ENCODE assay signal across 8 mouse cellular contexts in genomic region chr6:66910493-66911435, GRCm38 (mm10). TPM values are rescaled to one million over a fixed set of nuclear protein-coding genes. Genes with fewer than 3 reads are reported as not detected.
A peak's percentile ranks its signal among the peaks of the same experiment; 100 is the strongest.
DNase-seq lines count a peak whose midpoint lies in the region; ATAC-seq and TF ChIP-seq lines count a peak whose summit lies in the region.

No protein-coding gene starts in this region.

- H3K4me1 ChIP-seq in hindbrain, embryonic 10.5 days (replicated peaks) = peaks cover 9% of the 10 kb centered on the region
- no peaks in the 10 kb centered on the region for H3K4me1 ChIP-seq in hindbrain, postnatal 0 days (ENCODE audit: insufficient read depth, low read length)
- peaks cover 11 to 22% of the 10 kb centered on the region in 2 experiments for H3K4me1 ChIP-seq in heart, embryonic 14.5 days (ENCODE audit: control insufficient read depth in 2 of 2, insufficient read depth in 2 of 2, low read length in 2 of 2)
- H3K4me1 ChIP-seq in stomach, embryonic 16.5 days (ENCODE audit: control insufficient read depth, insufficient read depth, low read length) = peaks cover 13% of the 10 kb centered on the region
- no peaks in the 10 kb centered on the region for H3K4me1 ChIP-seq in hindbrain, embryonic 12.5 days
- H3K4me1 ChIP-seq in midbrain, embryonic 13.5 days (replicated peaks) = no peaks in the 10 kb centered on the region

- H3K9me3 ChIP-seq in hindbrain, embryonic 10.5 days = no peaks in the 10 kb centered on the region
- H3K9me3 ChIP-seq in hindbrain, postnatal 0 days (ENCODE audit: low read length) = no peaks in the 10 kb centered on the region
- H3K9me3 ChIP-seq in heart, embryonic 14.5 days (ENCODE audit: control insufficient read depth, low read length) = no peaks in the 10 kb centered on the region
- no peaks in the 10 kb centered on the region for H3K9me3 ChIP-seq in stomach, embryonic 16.5 days (replicated peaks; ENCODE audit: control insufficient read depth, low read length)
- no peaks in the 10 kb centered on the region for H3K9me3 ChIP-seq in hindbrain, embryonic 12.5 days (replicated peaks)
- H3K9me3 ChIP-seq in midbrain, embryonic 13.5 days = no peaks in the 10 kb centered on the region

- H3K4me3 ChIP-seq in hindbrain, embryonic 10.5 days = no peak overlapping the region
- H3K4me3 ChIP-seq in hindbrain, postnatal 0 days (ENCODE audit: low read length) = no peak overlapping the region
- no peak overlapping the region for H3K4me3 ChIP-seq in heart, embryonic 14.5 days (ENCODE audit: control insufficient read depth in 1 of 2, insufficient read depth in 1 of 2, low read depth in 1 of 2, low read length in 2 of 2)
- H3K4me3 ChIP-seq in stomach, embryonic 16.5 days (replicated peaks; ENCODE audit: low read length) = no peak overlapping the region
- no peak overlapping the region for H3K4me3 ChIP-seq in hindbrain, embryonic 12.5 days
- H3K4me3 ChIP-seq in midbrain, embryonic 13.5 days (replicated peaks) = no peak overlapping the region

- no peak for TF ChIP-seq CTCF in hindbrain, postnatal 0 days (IDR thresholded peaks at IDR 0.05; ENCODE audit: low read depth)

- H3K27me3 ChIP-seq in hindbrain, embryonic 10.5 days (ENCODE audit: insufficient read depth, poor library complexity, severe bottlenecking) = no peaks in the 10 kb centered on the region
- no peaks in the 10 kb centered on the region for H3K27me3 ChIP-seq in hindbrain, postnatal 0 days (ENCODE audit: insufficient read depth, low read length)
- H3K27me3 ChIP-seq in heart, embryonic 14.5 days (ENCODE audit: control insufficient read depth, insufficient read depth, low read length) = no peaks in the 10 kb centered on the region
- no peaks in the 10 kb centered on the region for H3K27me3 ChIP-seq in stomach, embryonic 16.5 days (ENCODE audit: control insufficient read depth, insufficient read depth, low read length)
- H3K27me3 ChIP-seq in hindbrain, embryonic 12.5 days = no peaks in the 10 kb centered on the region
- H3K27me3 ChIP-seq in midbrain, embryonic 13.5 days = no peaks in the 10 kb centered on the region

- peak overlapping the region; percentile 16; the same call in 1 of the 2 replicates for H3K27ac ChIP-seq in hindbrain, embryonic 10.5 days
- no peak overlapping the region for H3K27ac ChIP-seq in hindbrain, postnatal 0 days
- H3K27ac ChIP-seq in heart, embryonic 14.5 days (replicated peaks in 1 of 2; ENCODE audit: control insufficient read depth in 1 of 2, insufficient read depth in 1 of 2, low read depth in 2 of 2, low read length in 2 of 2) = peak overlapping the region; percentile 4 to 39; a peak in 3 of 4 replicates
- peak overlapping the region; percentile 90 for H3K27ac ChIP-seq in stomach, embryonic 16.5 days (ENCODE audit: low read length)
- no peak overlapping the region for H3K27ac ChIP-seq in hindbrain, embryonic 12.5 days
- H3K27ac ChIP-seq in midbrain, embryonic 13.5 days = no peak overlapping the region

- H3K36me3 ChIP-seq in hindbrain, embryonic 10.5 days = no peaks in the 10 kb centered on the region
- no peaks in the 10 kb centered on the region for H3K36me3 ChIP-seq in hindbrain, postnatal 0 days (ENCODE audit: insufficient read depth, low read length)
- H3K36me3 ChIP-seq in heart, embryonic 14.5 days (ENCODE audit: control insufficient read depth, insufficient read depth, low read length) = no peaks in the 10 kb centered on the region
- H3K36me3 ChIP-seq in stomach, embryonic 16.5 days (ENCODE audit: control insufficient read depth, insufficient read depth, low read length) = 0 out of 2 replicates have a peak, but pooled peaks cover 3% of the 10 kb centered on the region
- H3K36me3 ChIP-seq in hindbrain, embryonic 12.5 days = no peaks in the 10 kb centered on the region
- H3K36me3 ChIP-seq in midbrain, embryonic 13.5 days = no peaks in the 10 kb centered on the region

- no peak overlapping the region for H3K4me2 ChIP-seq in hindbrain, postnatal 0 days (ENCODE audit: low read depth, low read length)
- H3K4me2 ChIP-seq in heart, embryonic 14.5 days (ENCODE audit: low read length) = no peak overlapping the region
- H3K4me2 ChIP-seq in stomach, embryonic 16.5 days (ENCODE audit: low read depth, low read length) = peak overlapping the region; percentile 36; the same call in 1 of the 2 replicates
- H3K4me2 ChIP-seq in hindbrain, embryonic 12.5 days (replicated peaks) = no peak overlapping the region
- H3K4me2 ChIP-seq in midbrain, embryonic 13.5 days (replicated peaks) = no peak overlapping the region

- no peak overlapping the region for H3K9ac ChIP-seq in hindbrain, postnatal 0 days (replicated peaks; ENCODE audit: low read length)
- H3K9ac ChIP-seq in heart, embryonic 14.5 days (ENCODE audit: low read length) = 0 out of 2 replicates have a peak overlapping the region, but pooled peaks have one; percentile 17
- H3K9ac ChIP-seq in stomach, embryonic 16.5 days (ENCODE audit: low read length) = 0 out of 2 replicates have a peak overlapping the region, but pooled peaks have one; percentile 1
- no peak overlapping the region for H3K9ac ChIP-seq in hindbrain, embryonic 12.5 days
- H3K9ac ChIP-seq in midbrain, embryonic 13.5 days (replicated peaks) = no peak overlapping the region

- 61% methylated on average over 11 of the region's 11 CpGs for WGBS in hindbrain, embryonic 10.5 days
- WGBS in hindbrain, postnatal 0 days = 55% methylated on average over 11 of the region's 11 CpGs
- WGBS in heart, embryonic 14.5 days = 34% methylated on average over 11 of the region's 11 CpGs
- 27% methylated on average over 11 of the region's 11 CpGs for WGBS in stomach, embryonic 16.5 days
- WGBS in hindbrain, embryonic 12.5 days = 51% methylated on average over 11 of the region's 11 CpGs
- 63% methylated on average over 11 of the region's 11 CpGs for WGBS in midbrain, embryonic 13.5 days

- no peak for DNase-seq in hindbrain, embryonic 10.5 days (ENCODE audit: low spot score)
- no peak for DNase-seq in hindbrain, postnatal 0 days (ENCODE audit: low spot score)
- peak; percentile 11 for DNase-seq in liver
- no peak for DNase-seq in cerebellum, adult 11-12 months

- no peak for ATAC-seq in hindbrain, postnatal 0 days
- ATAC-seq in heart, embryonic 14.5 days (ENCODE audit: insufficient number of reproducible peaks, insufficient read depth, low FRiP score, low read depth) = 0 out of 2 replicates have a peak, but pooled peaks have one; percentile 21
- ATAC-seq in stomach, embryonic 16.5 days (ENCODE audit: insufficient read depth, low FRiP score) = peak; percentile 86
- no peak for ATAC-seq in hindbrain, embryonic 12.5 days (ENCODE audit: low FRiP score)
- ATAC-seq in midbrain, embryonic 13.5 days = no peak

RNA-seq across cellular contexts. Expression of gene Gng12, which starts 14.6 kb away (rescaled TPM):
- 46.8 and 55.8 TPM in 2 replicates for polyA plus RNA-seq in hindbrain, embryonic 10.5 days (2016; fragmentation: Nextera tagmentation; extraction: Ambion mirVana)
- 43.5 and 55.2 TPM in 2 replicates for total RNA-seq in hindbrain, postnatal 0 days (2014; rRNA removed)
- 91.4 and 102 TPM in 2 replicates for polyA plus RNA-seq in hindbrain, postnatal 0 days (2015; fragmentation: Nextera tagmentation; extraction: Ambion mirVana)
- 72.4 and 73.9 TPM in 2 replicates for polyA plus RNA-seq in heart, embryonic 14.5 days (2014; fragmentation: Nextera tagmentation; extraction: Ambion mirVana)
- polyA plus RNA-seq in stomach, embryonic 16.5 days (2015; fragmentation: Nextera tagmentation; extraction: Ambion mirVana) = 132 and 149 TPM in 2 replicates
- polyA plus RNA-seq in hindbrain, embryonic 12.5 days (2016; fragmentation: Nextera tagmentation; extraction: Ambion mirVana) = 44.1 and 48.7 TPM in 2 replicates
- 18.8 and 21.9 TPM in 2 replicates for polyA plus RNA-seq in midbrain, embryonic 13.5 days (2015; fragmentation: Nextera tagmentation; extraction: Ambion mirVana)

Comparison
In these comparisons a context has a peak if more than half of its experiments do, and no peak if none do; other contexts are left out.
1. H3K27ac ChIP-seq: peak in hindbrain, embryonic 10.5 days (single experiment), heart, embryonic 14.5 days (2 of 2) and stomach, embryonic 16.5 days (single experiment); none in hindbrain, postnatal 0 days (single experiment), hindbrain, embryonic 12.5 days (single experiment) and midbrain, embryonic 13.5 days (single experiment).
2. ATAC-seq: peak in heart, embryonic 14.5 days (single experiment) and stomach, embryonic 16.5 days (single experiment); none in hindbrain, postnatal 0 days (single experiment), hindbrain, embryonic 12.5 days (single experiment) and midbrain, embryonic 13.5 days (single experiment).
3. H3K9ac ChIP-seq: peak in heart, embryonic 14.5 days (single experiment) and stomach, embryonic 16.5 days (single experiment); none in hindbrain, postnatal 0 days (single experiment), hindbrain, embryonic 12.5 days (single experiment) and midbrain, embryonic 13.5 days (single experiment).